In genomic region chr7:135571951-135572559, GRCm38 (mm10) we compare ENCODE assay signal across 11 mouse cellular contexts. TPM values are rescaled to one million over a fixed set of nuclear protein-coding genes. Genes with fewer than 3 reads are reported as not detected.
DNase-seq lines count a peak whose midpoint lies in the region; ATAC-seq and TF ChIP-seq lines count a peak whose summit lies in the region.
"Had no signal": no experiment of that assay in that cellular context is flagged by ENCODE, and none has a peak within 500 bp of the region (broad histone marks: within the 10 kb centered on the region; RNA-seq: fewer than 3 reads in every experiment).

No protein-coding gene starts in this region.

- no peaks in the 10 kb centered on the region for H3K36me3 ChIP-seq in intestine, embryonic 15.5 days
- no peaks in the 10 kb centered on the region for H3K36me3 ChIP-seq in intestine, postnatal 0 days (ENCODE audit: control insufficient read depth, insufficient read depth)
- H3K36me3 ChIP-seq in stomach, embryonic 14.5 days (ENCODE audit: control insufficient read depth, insufficient read depth, low read length), result no peaks in the 10 kb centered on the region

- DNase-seq in cerebellum, adult 8-10 months, result peak; percentile 66
- DNase-seq in gastrocnemius, postnatal 25 days, result peak; percentile 44
- no peak for DNase-seq in kidney, postnatal 10 days
- no peak for DNase-seq in lung, postnatal 36 days
- DNase-seq in lung, postnatal 4 days, result no peak

- no peak overlapping the region for H3K9ac ChIP-seq in intestine, embryonic 15.5 days
- no peak overlapping the region for H3K9ac ChIP-seq in intestine, postnatal 0 days (ENCODE audit: low read depth, low read length)
- H3K9ac ChIP-seq in stomach, embryonic 14.5 days (replicated peaks; ENCODE audit: low read depth, low read length), result no peak overlapping the region

- H3K27me3 ChIP-seq in intestine, embryonic 15.5 days (replicated peaks), result no peaks in the 10 kb centered on the region
- H3K27me3 ChIP-seq in intestine, postnatal 0 days (replicated peaks; ENCODE audit: control insufficient read depth, insufficient read depth, low read length), result no peaks in the 10 kb centered on the region
- H3K27me3 ChIP-seq in stomach, embryonic 14.5 days (ENCODE audit: control insufficient read depth, insufficient read depth, low read length), result no peaks in the 10 kb centered on the region

- 36% methylated on average over 10 of the region's 10 CpGs for WGBS in intestine, embryonic 15.5 days
- 46% methylated on average over 10 of the region's 10 CpGs for WGBS in intestine, postnatal 0 days
- WGBS in stomach, embryonic 14.5 days, result 43% methylated on average over 10 of the region's 10 CpGs

- no peak for TF ChIP-seq CTCF in intestine, postnatal 0 days (IDR thresholded peaks at IDR 0.05; ENCODE audit: low read depth)

- no peaks in the 10 kb centered on the region for H3K9me3 ChIP-seq in intestine, embryonic 15.5 days
- no peaks in the 10 kb centered on the region for H3K9me3 ChIP-seq in intestine, postnatal 0 days (ENCODE audit: control insufficient read depth)
- H3K9me3 ChIP-seq in stomach, embryonic 14.5 days (ENCODE audit: control insufficient read depth, low read depth, low read length), result no peaks in the 10 kb centered on the region

- H3K4me2 ChIP-seq in intestine, embryonic 15.5 days (replicated peaks), result no peak overlapping the region
- H3K4me2 ChIP-seq in intestine, postnatal 0 days (replicated peaks; ENCODE audit: low read depth), result no peak overlapping the region
- no peak overlapping the region for H3K4me2 ChIP-seq in stomach, embryonic 14.5 days (replicated peaks; ENCODE audit: low read depth, low read length)

- H3K27ac ChIP-seq in intestine, embryonic 15.5 days, result no peak overlapping the region
- H3K27ac ChIP-seq in intestine, postnatal 0 days (ENCODE audit: low read depth, low read length), result no peak overlapping the region
- H3K27ac ChIP-seq in stomach, embryonic 14.5 days (ENCODE audit: low read length), result no peak overlapping the region

- 0 out of 2 replicates have a peak, but pooled peaks cover 5% of the 10 kb centered on the region for H3K4me1 ChIP-seq in intestine, embryonic 15.5 days (replicated peaks)
- H3K4me1 ChIP-seq in intestine, postnatal 0 days (replicated peaks; ENCODE audit: control insufficient read depth, insufficient read depth, low read length), result no peaks in the 10 kb centered on the region
- H3K4me1 ChIP-seq in stomach, embryonic 14.5 days (ENCODE audit: control insufficient read depth, insufficient read depth, low read length), result no peaks in the 10 kb centered on the region

- H3K4me3 ChIP-seq in intestine, embryonic 15.5 days (replicated peaks), result no peak overlapping the region
- no peak overlapping the region for H3K4me3 ChIP-seq in intestine, postnatal 0 days (ENCODE audit: low read depth, low read length)
- H3K4me3 ChIP-seq in stomach, embryonic 14.5 days (ENCODE audit: low read depth, low read length), result no peak overlapping the region

- peak; percentile 41; the same call in 1 of the 2 replicates for ATAC-seq in intestine, embryonic 15.5 days
- no peak for ATAC-seq in intestine, postnatal 0 days
- ATAC-seq in stomach, embryonic 14.5 days (ENCODE audit: insufficient number of reproducible peaks, insufficient read depth, low FRiP score, low read depth), result peak; percentile 82; the same call in 1 of the 2 replicates

RNA-seq across cellular contexts. Expression of gene Ptpre, which starts 34.8 kb away (rescaled TPM):
- 2.4 and 2.6 TPM in 2 replicates for polyA plus RNA-seq in intestine, embryonic 15.5 days (2015; fragmentation: Nextera tagmentation; extraction: Ambion mirVana)
- 4.7 and 5.2 TPM in 2 replicates for polyA plus RNA-seq in intestine, postnatal 0 days (2015; fragmentation: Nextera tagmentation; extraction: Ambion mirVana)
- 1 to 10 TPM; 1.9 to 2.1 TPM for total RNA-seq in gastrocnemius, postnatal 25 days (2021)
- 2.3 and 2.7 TPM in 2 replicates for polyA plus RNA-seq in stomach, embryonic 14.5 days (2014; fragmentation: Nextera tagmentation; extraction: Ambion mirVana)

RNA-seq across cellular contexts. Expression of gene Clrn3, which starts 43.6 kb away (rescaled TPM):
- 28.1 and 30.2 TPM in 2 replicates for polyA plus RNA-seq in intestine, embryonic 15.5 days (2015; fragmentation: Nextera tagmentation; extraction: Ambion mirVana)
- polyA plus RNA-seq in intestine, postnatal 0 days (2015; fragmentation: Nextera tagmentation; extraction: Ambion mirVana), result 61.7 and 63.6 TPM in 2 replicates
- total RNA-seq in gastrocnemius, postnatal 25 days (2021), result not detected
- 0.33 and 0.60 TPM in 2 replicates for polyA plus RNA-seq in stomach, embryonic 14.5 days (2014; fragmentation: Nextera tagmentation; extraction: Ambion mirVana)
- total RNA-seq: left cerebral cortex, adult 18-20 months had no signal
- polyA plus RNA-seq: heart, postnatal 0 days; spleen, adult 2 months had no signal

Comparison
In these comparisons a context has a peak if more than half of its experiments do, and no peak if none do; other contexts are left out.
1. DNase-seq: peak in cerebellum, adult 8-10 months (single experiment) and gastrocnemius, postnatal 25 days (single experiment); none in kidney, postnatal 10 days (single experiment), lung, postnatal 36 days (single experiment) and lung, postnatal 4 days (0 of 2).
2. RNA of gene Clrn3, which starts 43.6 kb away (polyA plus RNA-seq): 61.7 to 63.6 TPM in intestine, postnatal 0 days and 28.1 to 30.2 TPM in intestine, embryonic 15.5 days; 0.33 to 0.60 TPM in stomach, embryonic 14.5 days; every median in the first group is over 10 times any median in the second.